Mouse (Mus musculus) right cerebral cortex, postnatal 25 days (tissue): ENCODE data around the gene Mcl1.
"Not testable (repeated sequence)": the region's sequence is repeated elsewhere in the genome, so short reads cannot be mapped to it uniquely, and the experiment has no call there.

Experiments
- DNase-seq: peaks from one replicate; pipeline ENCODE4 v3.0.0; 2022

Mcl1 gene

DNA sequence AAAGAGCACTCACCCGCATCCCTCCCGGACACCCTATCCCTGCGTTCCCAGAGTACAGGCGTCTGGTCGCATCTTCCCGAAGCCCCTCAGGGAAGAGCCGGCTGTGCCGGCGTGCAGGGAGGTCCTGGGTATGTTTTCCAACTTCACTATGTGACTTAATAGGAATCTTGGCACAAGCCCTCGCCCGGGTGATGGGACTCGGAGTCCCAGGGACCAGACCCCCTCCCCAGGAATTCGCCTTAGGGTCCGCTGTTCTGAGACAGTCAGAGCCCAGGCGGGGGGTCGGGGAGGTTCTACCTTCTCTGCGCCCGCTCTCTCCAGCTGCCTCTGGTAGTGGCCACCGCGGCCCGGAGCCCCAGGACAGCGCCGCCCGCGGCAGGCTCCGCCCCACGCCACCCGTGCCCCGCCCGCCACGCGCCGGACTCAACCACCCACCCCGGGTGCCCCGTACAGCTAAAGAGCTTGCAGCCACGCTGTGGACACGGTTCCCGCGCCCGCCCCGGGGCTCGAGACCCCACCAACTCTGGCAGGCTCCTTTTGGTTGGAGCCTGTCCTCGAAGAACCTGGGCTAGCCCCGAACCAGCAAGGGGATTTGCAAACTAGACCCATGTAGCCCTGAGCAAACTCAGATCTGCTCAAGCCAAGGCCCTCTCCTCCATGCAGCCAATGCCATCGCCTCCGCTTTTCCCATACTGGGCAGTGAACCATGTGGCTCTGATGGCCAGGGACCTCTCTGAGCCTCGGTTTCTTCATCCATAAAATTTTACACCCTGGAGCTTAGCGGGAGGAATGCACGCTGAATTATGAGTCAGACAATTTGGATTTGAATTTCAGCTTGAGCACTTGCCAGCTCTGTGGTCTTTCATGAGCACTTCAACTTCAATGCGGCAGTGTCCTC lies 29.2 kb downstream of the Mcl1 start, which contains the start of gene Adamtsl4:
TSS of gene Adamtsl4 (minus strand) at position 394 of the 898 bp plus-strand sequence.
- peak; percentile 44 for DNase-seq

DNA sequence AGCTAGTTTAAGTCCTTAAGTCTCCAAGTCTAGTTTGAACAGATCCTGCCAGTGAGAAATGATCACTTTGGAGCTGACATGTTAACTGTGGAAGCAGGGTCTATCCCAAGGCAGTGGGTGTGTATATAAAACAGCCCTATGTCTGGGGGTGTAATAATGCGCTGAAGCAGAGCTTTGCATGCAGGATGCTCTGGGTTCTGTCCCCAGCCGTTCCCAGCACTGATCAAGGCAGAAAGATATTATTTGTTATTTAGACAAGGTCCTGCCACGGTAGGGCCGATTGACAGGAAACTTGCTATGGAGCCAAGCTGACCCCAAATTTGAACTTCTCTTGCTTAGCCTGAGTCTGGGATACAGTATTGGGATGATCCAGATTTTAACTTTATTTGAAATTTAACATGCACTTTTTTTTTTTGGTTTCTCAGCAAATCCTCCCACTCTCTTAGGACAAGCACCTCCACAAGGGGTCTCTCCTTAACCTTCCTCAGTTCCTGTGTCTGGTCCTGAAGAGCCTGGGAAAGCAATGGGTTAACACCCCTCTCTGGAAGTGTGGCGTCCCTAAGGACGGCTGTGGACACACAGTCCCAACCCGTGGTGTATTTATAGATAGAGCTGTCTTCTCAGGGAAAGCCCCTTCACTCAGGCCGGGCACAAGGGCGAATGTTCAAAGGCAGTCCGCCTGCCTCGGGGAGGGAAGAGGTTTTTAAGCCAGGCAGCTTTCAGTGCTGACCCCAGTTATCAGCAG lies 30.8 kb downstream of the Mcl1 start:
- no peak for DNase-seq

DNA sequence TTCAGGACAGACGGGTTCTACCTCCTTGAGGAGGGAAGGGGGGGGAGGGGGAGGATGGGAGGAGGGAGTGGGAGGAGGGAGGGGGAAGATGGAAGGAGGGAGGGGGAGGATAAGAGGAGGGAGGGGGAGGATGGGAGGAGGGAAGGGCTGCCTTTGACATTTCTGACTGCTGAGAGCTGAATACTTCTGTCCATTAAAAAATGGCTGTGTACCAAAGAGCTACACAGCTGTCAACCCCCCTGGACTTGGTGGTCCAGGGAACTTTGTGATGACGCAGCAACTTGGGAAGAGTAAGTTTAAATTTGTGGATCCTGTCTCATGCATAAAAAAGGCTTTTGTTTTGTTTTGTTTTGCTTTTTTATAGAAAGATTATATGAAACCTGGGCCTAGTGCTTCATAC lies 31.4 kb downstream of the Mcl1 start:
- no peak for DNase-seq

DNA sequence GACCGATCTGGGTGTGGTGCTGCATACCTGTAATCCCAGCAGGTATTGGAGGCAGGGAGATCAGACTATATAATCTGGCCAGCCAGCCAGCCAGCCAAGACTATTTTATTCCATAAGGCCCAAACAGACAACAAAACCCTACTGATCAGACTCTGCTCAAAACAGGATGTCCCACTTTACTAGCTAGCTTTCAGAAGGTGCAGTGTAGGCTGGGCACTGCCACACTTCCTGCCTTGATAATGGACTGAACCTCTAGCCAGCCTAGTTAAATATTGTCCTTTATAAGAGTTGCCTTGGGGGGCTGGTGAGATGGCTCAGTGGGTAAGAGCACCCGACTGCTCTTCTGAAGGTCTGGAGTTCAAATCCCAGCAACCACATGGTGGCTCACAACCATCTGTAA lies 32.0 kb downstream of the Mcl1 start:
- not testable (repeated sequence) for DNase-seq

DNA sequence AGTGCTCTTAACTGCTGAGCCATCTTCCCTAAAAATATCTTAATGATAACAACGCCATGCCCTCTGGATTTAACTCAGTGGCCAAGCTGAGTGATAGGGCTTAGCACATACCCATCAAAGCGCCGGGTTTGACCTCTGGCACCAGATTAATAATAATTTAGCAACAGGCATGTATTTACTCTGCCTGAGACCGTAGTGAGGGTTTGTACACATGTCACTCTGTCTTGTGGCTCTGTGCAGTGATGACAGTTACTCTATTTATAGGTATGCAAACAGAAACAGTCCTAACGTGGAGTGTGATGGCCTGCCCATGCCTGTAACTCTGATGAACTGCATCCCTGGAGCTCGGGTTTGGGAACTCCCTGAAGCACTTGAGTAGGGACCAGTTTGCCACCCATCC lies 34.1 kb downstream of the Mcl1 start:
- DNase-seq, result no peak

DNA sequence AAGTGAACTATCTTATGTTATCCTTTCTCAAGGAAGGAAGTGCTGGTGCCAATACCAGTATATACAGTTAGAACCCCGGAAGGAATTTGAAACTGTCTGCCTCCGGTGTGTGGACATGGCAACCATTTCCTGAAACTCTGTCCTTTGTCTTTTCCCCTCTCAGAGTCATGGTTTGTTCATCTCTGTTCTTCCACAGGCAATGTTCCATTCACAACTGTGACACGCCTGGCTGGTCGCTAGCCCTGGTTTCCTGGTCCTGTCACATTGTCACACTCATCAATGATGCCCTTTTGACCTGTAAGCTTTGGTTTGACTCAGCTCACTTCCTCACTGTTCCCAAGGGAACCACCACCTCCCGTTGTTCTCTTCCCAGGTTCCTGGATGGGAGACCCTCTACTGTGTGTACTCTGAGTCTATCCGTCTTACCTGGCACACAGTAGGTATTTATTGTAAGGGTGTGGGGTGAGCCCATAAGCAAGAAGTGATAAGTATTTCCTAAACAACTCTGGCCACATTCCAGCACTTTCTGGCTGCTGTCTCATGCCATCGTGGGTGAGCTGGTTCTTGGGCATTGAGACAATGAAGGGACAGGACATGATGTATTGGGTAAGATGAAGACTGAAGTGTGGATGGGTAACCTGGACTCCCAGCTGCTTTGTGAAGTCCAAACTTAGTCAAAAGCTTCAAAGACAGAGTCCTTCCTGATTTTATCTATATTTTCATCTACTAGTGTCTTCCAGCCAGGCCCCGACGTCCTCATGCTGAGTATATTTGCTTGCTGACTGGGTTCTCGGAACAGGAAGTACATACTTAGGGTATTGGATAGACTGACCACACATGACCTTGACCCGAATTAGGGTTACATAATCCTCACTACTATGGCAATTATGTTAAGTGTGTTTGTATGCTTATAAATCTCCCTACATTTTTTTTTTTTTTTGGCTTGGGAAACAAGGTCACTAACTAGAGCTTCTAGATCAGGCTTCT lies 35.5 kb downstream of the Mcl1 start:
- no peak for DNase-seq

DNA sequence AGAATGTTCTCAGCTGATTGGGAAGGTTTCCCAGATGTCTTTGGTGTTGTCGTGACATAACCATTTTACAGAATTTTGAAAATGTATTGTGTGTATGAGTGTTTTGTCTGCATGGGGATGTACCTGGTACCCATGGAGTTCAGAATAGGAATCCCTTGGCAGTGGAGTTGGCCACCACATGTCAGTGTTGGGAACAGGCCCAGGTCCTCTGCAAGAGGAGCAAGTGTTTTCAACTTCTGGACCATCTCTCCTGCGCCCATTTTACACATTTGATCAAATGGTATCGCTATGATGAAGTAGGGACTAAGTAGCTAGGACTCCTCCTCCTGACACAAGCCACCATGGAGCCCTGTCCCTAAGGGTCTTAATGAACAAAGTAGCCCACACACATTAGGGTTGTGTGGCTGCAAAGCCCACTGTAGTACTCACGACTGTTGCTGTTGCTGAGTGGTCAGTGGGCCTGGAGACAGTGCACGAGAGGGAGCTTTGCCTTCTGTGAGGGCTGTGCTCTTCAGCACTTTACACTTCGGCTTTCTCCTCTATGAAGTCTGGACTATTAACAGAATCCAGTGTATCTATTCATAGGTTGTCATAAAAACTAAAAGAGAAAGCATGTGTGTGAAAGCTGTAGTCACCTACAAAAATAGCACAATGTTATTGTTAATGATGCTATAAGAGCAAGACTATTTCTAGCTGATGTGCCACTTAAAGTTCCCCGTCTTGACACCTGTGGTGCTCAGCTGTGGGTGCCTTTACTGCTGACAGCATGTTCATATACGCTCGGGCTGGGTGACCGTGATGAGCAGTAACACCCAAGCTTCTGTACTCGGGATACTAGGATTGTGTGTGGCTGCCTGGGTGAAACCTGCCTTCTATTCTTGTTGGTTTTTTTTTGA lies 36.5 kb downstream of the Mcl1 start:
- DNase-seq, result no peak

DNA sequence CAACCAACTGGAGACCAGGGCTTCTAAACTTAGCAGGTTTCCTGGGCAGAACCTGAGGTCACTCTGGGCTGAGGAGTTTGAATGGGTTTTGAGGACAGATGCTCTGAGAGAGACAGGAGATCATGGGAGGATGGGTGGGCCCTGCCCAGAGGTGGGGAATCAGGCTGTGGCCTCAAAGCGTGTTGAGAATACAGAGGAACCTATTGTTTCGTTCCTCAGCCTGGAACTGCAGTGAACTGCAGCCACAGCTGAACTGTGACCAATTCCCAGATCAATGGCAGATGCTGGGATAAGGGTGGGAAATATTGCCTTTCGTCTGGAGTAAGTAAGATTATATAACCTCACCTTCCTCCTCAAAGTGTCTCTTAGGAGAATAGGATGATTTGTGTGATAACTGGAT lies 37.2 kb downstream of the Mcl1 start:
- no peak for DNase-seq

DNA sequence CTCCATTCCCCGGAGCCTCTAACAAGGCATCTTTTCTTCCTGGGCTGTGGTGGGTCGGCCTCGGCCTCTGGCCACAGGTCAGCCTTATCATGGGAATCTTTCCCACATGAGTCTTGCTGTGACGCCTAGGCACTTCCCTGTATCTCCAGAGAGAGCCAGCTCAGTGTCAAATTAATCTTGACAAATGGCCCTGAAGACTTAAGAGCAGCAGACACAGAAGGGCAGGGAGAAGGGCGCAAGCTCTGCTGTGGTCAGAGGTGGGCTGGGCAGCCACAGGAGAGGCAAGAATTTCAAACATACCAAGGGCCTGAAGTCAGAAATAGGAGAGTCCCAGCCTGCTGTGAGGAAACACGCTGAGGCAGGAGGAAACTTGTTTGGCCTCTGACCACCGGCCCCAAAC lies 37.8 kb downstream of the Mcl1 start:
- no peak for DNase-seq

DNA sequence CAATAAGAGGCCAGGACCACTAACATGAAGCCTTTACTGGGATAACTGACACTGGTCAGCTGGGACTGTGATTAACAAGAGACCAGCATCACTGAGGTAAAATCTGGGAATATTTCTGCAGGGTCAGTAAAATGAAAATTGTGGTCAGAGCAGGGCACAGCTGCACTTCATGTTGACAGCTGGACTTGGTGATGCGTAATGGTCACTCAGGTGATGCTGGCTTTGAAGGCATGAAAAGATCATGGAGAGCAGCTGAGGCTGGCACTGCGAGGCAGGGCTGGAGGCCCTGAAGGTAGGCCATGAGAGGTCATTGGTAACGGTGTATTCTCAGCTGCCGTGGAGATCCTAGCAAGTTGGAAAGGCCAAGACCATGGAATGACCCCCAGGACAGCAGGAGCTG lies 39.7 kb downstream of the Mcl1 start:
- no peak for DNase-seq

DNA sequence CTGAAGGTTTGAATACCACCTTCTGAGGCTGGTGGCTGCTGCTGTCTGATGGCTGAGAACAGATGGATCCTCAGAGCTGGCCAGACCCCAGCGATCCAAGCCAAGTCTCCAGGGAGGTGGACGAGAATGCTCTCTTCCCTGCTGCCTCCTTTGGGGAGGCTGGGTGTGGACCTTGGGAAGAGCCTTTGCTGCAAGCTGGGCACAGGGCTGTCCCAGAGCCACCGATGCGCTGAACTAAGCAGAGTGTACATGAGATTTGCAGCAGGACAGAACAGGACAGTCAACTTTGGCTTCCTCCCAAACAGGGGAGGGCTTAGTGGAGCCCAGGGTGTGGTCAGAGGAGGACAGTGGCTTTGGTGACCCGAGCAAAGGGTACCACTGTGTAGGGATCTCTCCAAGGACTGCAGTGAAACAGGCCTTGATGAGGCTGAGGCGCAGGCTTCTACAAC lies 41.7 kb downstream of the Mcl1 start:
- no peak for DNase-seq

DNA sequence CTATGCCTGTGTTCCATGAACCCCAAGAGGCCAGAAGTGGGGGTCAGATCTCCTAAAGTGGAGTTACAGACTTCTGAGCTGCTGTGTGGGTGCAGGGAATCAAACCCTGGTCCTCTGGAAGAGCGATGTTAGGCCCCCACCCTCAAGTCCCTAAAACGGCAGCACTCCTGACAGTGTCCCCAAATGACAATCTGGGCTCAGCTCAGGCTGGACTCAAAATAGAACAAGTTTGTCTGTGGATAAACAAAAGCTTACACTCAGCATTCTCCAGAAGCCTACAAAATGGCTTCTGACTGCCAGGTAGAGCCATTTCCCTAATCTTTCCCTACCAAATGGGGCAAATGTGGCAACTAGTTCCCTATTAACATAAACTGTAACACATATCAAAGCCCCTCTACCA lies 42.5 kb downstream of the Mcl1 start:
- no peak for DNase-seq

DNA sequence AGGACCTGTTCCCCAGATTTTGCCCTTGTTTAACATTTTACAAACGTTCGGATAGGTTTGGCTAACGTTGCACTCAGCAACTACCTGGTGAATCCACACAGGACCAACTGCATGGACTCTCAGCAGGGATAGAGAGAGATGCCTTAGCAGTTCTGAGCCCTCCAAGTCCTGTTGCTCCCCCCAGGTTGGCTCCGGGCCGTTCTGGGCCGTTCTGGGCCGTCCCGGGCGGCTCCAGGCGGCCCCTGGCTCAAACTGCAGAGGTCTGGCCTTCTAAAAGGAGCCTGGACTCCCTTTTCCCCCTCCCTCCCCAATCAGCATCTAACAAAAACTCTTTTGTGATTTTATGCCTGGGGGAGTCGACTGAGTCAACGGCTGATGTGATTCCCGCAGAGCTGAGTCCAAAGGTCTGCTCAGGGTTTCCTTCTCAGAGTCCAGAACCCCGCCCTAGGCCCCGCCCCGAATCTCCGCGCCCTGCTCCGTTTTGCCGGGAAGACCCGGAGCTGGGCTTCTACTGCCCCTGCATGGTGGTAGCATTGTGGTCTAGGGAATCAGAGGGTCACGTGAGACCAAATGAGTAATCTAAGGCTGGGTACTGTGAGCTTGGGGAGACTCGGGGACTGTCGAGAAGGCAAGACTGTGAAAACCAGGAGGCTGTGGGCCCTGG lies 43.4 kb downstream of the Mcl1 start:
- no peak for DNase-seq

DNA sequence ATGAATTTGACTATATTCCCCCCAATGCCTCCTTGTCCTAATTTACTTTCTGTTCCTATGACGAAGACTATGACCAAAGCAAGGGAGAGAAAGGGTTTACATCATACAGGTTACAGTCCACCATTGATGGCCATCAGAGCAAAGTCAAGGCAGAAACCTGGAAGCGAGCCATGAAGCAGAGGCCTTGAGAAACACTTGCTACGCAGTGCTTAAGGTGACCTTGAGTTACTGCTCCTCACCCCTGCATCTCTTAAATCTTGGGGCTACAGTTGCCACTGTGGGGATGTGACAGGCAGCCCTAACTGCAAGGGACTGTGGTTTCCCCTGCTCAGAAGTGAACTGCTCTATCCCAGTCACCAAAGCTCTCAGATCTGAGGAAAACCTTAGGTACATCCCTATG lies 44.7 kb downstream of the Mcl1 start:
- DNase-seq, result no peak

DNA sequence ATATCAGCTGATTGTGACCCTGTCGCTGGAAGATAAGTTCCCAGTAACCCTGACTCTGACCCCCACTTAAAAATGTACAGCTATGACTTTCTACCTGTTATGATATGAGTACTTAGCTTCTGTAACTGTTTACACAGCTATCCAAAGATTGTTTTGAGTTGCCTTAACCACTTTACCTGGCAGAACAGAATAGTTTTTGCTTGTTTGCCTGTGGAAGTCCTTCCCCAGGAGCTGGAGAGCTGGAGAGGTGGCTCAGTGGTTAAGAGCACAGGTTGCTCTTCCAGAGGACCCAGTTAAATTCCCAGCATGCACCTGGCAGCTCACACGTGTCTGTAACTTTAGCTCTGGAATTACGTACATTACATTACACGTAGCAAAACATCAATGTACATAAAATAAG lies 46.0 kb downstream of the Mcl1 start:
- DNase-seq, result no peak

DNA sequence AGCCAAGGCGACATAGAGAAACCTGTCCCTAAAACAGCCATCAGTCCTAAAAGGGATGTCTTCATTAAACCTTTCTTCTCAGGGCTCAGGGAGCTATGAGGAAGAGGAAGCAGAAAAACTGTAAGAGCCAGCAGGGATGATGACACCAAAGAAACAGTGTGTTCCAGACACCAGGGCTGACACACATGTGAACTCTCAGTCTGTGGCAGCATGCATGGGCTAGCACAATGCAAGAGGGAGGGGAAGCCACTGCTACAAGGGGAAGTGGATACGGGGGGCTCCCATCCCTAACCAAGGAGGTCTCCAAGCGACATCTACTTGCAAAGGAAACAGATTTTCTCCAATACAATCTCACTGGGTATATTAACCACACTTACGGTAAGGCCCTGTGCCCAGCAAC lies 47.7 kb downstream of the Mcl1 start:
- no peak for DNase-seq

DNA sequence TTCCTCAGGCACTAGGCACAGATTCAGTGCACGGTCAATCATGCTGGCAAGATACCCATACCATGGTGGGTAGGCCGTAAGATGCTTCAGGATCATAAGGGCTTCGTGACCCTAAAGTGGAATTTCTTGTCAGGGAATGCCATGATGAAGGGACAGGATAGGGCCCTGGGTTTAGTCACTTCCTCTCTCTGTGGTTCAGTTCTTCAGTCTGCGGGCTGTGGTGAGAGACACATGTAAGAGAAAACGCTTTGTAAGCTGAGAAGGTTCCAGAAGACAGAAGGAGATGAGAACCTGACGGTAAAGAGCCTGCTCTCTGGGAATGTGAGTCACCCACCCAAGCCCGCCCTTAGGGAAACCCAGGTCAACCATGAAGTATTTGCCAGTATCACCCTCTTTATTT lies 48.9 kb downstream of the Mcl1 start:
- DNase-seq, result no peak

DNA sequence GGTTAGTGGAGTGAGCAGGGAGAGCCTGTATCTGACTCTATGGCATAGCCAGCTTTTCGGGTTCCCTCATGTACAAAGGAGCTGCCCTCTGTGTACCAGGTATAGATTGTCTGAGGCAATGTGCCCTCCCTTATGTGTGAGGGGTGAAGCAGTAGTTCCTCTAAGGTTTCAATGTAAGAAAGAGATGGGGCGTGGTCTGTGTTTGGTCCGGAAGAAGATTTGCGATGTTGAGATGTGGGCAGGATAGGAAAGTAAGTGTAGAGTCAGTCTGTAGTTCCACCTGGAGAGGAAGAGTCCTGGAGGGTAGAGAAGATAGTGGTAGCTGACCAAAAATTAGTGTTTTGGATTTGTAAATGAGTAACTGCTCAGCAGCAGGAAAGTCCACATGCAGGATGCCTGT lies 50.5 kb downstream of the Mcl1 start:
- no peak for DNase-seq

DNA sequence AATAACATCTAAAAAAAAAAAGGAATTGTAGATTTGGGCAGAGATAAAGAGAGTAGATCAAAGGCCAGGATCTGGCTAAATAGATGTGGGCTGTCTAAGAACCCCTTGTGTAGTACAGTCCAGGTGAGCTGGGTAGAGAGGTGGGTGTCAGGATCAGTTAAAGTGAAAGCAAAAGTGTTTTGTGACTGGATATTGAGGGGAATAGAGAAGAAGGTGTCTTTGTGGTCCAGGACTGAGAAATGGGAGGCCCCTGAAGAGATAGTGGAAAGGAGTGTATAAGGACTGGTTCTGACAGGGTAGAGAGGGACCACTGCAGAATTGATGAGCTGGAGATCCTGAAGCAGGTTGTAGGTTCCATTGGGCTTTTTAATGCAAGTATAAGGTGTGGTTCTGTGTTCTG lies 51.4 kb downstream of the Mcl1 start:
- no peak for DNase-seq
